Mouse (Mus musculus): ENCODE measurements at regions not wholly inside any gene's neighbourhood (a gene's known extent, or its start where the extent isn't known, plus 50 kb on each side); places are given as distances from the start of the nearest gene placed in this dataset.
"Not testable (repeated sequence)": the region's sequence is repeated elsewhere in the genome, so short reads cannot be mapped to it uniquely, and the experiment has no call there.

GRCm38 (mm10) chr5:64587895-64588738, 215.1 kb upstream of the Klf3 start:
- no peak for DNase-seq

DNA sequence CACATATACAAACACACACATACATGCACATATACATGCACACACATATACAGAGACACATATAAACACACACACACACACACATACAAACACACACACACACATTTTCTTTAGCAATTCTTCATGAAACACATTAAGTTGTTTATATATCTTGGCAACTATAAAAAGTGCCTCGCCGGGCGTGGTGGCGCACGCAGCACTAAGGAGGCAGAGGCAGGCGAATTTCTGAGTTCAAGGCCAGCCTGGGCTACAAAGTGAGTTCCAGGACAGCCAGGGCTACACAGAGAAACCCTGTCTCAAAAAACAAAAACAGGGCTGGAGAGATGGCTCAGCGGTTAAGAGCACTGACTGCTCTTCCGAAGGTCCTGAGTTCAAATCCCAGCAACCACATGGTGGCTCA, 214.4 kb upstream of the Klf3 start:
- DNase-seq, result not testable (repeated sequence)

DNA sequence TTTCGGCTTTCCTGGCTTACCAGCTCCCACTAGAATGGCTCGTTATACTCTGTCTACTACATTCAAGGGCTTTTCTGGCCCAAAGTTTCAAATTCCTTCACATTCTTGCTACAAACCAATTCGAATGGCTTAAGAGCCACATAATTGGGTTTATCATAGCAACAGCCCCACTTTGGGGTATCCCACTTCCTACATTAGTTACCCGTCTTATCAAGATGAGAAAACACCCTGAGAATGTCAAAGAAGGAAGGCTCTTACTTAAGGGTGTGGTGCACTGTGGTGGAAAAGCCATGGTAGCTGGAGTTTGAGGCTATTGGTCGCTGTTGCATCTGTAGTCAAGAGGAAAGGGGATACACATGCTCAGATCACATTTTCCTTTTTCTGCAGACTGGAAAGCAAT, 213.2 kb upstream of the Klf3 start:
- DNase-seq, result no peak

DNA sequence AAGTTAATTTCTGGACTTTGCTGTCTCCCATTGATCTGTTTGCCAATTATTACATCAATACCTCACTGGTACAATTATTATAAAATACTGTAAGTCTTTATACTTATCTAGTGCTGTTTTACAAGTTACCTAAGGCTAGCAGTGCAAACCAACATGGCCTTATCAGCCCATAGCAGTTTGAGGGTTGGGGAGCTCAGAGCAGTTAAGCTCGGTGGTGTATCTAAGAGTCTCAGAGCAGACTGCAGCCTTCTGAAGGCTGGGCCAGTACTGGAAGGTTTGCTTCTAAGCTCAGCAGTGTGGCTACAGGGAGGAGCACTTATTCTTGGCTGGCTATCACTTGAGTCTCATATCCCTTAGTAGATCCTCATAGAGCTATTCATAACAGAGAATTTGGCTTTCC, 212.4 kb upstream of the Klf3 start:
- DNase-seq, result no peak

GRCm38 (mm10) chr5:64591792-64592191, 211.4 kb upstream of the Klf3 start:
- DNase-seq, result no peak

GRCm38 (mm10) chr5:64595220-64595619, 208.0 kb upstream of the Klf3 start:
- no peak for DNase-seq

- no peak for DNase-seq
Observed at GRCm38 (mm10) chr5:64595751-64596344, 207.3 kb upstream of the Klf3 start.

DNA sequence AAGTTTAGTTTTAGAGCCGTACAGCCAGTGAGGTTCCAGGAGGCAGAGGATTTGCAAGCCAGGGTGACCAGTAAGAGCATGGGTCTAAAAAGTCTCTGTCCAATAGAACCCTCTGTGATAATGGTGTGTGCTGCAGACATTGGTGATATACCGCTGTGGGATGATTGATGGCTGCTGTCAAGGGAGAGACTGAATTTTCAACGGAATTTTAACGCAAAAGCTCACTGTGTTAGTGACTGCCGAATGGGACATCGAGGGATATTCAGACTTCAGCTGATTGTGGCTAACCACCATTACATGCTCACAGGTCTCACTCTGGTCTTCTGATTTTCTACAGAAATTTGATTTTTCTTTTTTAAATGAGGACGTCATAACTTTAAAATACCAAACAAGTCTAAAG, 206.2 kb upstream of the Klf3 start:
- no peak for DNase-seq

DNA sequence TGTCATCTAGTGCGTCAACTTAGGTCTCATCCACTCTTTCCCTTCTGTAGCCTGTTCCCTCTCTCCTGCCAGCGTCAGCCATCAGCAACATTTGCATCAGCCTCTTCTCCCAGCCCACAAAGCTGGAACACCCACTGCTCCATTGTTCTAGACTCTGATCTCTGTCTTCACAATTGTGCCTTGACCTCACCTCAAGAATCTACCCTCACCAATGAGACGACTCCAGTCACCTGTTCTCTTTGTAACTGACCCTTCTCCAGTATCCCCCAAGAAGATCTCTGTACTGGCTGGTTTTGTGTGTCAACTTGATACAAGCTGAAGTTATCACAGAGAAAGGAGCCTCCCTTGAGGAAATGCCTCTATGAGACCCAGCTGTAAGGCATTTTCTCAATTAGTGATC, 205.7 kb upstream of the Klf3 start:
- no peak for DNase-seq

GRCm38 (mm10) chr5:64598606-64599005, 204.6 kb upstream of the Klf3 start:
- DNase-seq, result no peak

- no peak for DNase-seq
Observed at GRCm38 (mm10) chr5:64599015-64599414, 204.2 kb upstream of the Klf3 start.

DNA sequence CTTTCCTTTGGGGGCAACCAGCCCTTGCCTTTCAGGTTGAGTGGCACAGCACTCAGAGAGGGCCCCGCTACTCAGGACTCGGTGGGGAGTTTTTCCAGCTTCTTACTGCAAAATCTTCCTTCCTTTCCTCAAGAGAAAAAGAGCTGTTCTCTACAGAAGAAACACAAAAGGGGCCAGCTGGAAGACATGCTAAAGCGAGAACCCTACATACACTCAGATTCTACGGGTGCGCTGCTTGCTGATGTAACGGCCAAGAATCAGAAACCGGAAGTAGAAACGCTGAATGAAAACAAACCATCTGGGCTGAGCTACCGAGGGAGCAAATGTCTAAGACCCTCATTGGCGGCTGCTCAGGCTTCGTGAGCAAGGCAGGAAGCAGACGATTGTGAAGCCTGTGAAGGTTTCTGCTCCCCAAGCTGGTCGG, 203.3 kb upstream of the Klf3 start:
- no peak for DNase-seq

DNA sequence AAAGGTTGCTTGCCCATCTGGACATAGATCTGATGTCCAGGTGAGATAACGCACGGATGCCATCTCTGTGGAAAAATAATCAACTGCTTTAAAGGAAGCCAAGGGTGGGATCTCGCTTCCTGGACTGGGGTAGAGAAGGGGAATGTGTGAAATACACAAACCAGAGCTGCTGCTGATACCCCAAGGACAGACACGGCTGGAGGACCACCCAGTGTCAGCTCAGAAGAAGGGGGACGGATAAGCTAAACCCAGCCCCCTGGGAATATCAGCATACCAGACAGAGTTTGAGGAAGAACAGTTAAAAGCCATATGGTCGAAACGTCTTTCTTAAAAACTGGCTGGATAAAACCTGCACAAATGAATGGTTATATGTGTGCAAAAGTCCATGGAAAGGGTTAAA, 202.8 kb upstream of the Klf3 start:
- DNase-seq, result no peak

- no peak for DNase-seq
Observed at GRCm38 (mm10) chr5:64600811-64601210, 202.4 kb upstream of the Klf3 start.

- no peak for DNase-seq
Observed at GRCm38 (mm10) chr5:64601285-64601684, 201.9 kb upstream of the Klf3 start.

GRCm38 (mm10) chr5:64601832-64602231, 201.4 kb upstream of the Klf3 start:
- no peak for DNase-seq

GRCm38 (mm10) chr5:64602356-64602936, 200.7 kb upstream of the Klf3 start:
- no peak for DNase-seq

GRCm38 (mm10) chr5:64602996-64603755, 200.0 kb upstream of the Klf3 start:
- DNase-seq, result no peak

- no peak for DNase-seq
Observed at GRCm38 (mm10) chr5:64605171-64605570, 198.0 kb upstream of the Klf3 start.

GRCm38 (mm10) chr5:64605991-64606390, 197.2 kb upstream of the Klf3 start:
- no peak for DNase-seq

DNA sequence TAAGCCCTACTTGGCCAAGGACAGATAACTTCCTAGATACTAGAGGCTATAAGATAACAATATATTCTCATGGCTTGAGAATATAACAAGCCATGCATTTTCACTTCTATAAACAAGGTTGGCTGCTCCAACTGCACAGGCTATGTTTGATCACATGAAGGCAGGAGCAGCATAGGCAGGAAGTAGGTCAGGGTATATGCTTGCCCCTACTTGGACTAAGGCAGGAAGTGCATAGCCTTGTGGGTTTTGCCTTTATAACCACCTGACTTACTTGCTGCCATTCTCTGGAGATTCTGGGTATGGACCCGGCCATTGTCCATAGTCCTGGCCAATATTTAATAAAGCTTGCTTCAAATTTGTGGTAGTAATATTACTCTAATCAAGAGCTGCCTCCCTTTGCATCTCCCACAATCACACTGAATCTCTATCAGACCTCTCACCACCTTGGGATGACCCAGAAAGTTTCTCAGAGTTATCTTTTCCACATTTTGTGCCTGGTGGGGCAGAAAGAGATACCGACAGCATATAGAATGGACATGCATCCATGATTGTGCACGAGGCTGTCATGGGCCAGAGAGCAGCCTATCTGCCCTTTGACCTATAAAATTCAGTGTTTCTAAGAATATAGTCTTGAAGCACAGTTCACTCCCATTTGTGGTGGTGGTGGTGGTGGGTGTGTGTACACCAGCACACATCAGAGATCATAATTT, 193.7 kb upstream of the Klf3 start:
- DNase-seq, result no peak

GRCm38 (mm10) chr5:64610146-64610545, 193.0 kb upstream of the Klf3 start:
- DNase-seq, result no peak
